Mouse (Mus musculus) brain, adult 2 months (tissue): ENCODE results near the gene Slc16a11.

Source experiments
- DNase-seq: peaks from one replicate; pipeline ENCODE4 v3.0.0; 2011; ENCODE audit warnings: low read depth, low spot score

The Slc16a11 gene

GRCm38 (mm10) chr11:70225798-70226601, 13.4 kb downstream of the Slc16a11 start:
- DNase-seq = no peak

DNA sequence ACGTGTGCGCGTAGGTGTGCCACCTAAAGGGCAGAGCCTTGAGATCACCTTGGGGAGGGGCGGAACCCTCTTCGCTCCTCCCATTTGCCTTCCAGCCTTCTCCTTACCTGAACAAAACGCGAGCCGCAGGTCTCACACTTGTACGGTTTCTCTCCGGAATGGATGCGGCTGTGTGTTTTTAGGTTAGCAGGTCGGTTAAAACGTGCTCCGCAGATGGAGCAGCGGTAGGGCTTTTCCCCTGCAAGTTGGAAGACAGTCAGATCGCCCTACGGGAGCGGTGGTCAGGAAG, 14.0 kb downstream of the Slc16a11 start:
- DNase-seq = no peak

DNA sequence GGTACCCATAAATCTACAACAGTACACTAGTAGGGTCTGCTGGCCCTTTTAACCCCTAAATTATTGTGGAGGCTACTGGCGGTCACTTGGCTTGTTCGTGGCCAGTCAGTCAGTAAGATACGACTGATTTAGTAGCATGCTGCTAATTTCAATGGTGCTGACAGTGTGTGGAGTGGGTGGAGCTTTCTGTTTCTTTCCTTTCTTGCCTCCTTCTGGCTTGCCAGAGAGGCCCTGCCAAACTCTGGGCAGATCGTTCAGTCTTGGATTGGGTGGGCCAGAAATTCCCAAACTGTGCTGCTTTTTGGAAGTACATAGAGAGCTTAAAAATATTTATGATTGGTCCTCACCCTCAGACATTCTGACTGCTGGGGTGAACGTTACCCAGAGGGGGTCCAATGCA, 14.6 kb downstream of the Slc16a11 start:
- DNase-seq = peak; percentile 74

- no peak for DNase-seq
Observed at GRCm38 (mm10) chr11:70227661-70228245, 15.2 kb downstream of the Slc16a11 start.

DNA sequence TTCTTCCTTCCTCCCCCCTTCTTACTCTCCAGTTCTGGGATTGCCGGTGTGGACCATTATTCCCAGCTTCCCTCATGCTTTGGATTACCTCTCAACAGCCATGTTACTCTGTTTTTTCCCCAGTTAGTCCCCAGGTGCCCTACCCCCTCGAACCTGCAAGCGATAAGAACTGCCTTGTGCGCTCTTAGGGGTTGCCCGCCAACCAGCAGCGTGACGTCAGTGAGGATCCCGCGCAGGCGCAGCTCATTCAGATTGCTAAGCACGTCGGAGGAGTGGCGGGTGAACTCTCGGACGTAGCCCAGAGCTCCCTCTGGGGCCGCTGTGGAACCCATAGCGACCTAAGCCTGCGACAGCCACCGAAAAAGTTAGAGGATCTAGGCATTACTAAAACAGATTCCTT, 16.3 kb downstream of the Slc16a11 start:
- DNase-seq = peak; percentile 92

DNA sequence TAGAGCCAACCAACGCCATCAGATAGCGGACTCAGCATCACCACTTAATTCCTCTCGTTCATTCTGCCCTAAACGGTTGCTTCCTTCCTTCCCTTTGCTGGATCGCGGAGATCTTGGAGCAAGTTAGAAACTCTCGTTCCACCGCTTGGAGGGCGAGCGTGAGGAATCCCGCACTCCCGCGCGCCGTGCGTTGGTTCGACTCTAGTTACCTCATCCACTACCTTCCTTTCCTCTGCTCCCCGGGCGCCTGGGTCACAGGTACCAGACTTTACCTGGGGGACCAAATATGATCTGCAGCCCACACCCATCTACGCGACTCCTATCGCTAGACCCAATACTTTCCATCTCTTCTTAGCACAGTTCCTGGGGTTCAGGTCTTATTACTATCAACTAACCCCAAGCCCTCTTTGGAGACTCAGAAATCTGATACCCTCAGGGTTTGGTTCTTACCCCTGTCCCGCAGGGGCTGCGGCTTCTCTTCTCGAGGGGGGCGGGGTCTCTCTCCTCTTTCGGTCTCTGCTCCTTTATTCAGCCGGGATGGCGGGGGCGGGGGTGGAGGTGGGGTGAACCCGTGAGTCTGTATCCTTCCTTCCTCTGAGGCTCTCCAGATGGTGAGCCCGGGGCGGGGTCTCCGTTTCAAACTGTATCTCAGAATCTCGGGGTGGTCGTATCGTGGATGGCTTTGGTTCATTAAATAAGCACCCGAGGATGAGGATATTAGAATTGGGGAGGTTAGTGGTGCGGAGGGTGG, 16.9 kb downstream of the Slc16a11 start, which contains the start of gene Bcl6b:
Bcl6b (minus strand) TSS at position 539 of the 751 bp plus-strand sequence.
- no peak for DNase-seq

DNA sequence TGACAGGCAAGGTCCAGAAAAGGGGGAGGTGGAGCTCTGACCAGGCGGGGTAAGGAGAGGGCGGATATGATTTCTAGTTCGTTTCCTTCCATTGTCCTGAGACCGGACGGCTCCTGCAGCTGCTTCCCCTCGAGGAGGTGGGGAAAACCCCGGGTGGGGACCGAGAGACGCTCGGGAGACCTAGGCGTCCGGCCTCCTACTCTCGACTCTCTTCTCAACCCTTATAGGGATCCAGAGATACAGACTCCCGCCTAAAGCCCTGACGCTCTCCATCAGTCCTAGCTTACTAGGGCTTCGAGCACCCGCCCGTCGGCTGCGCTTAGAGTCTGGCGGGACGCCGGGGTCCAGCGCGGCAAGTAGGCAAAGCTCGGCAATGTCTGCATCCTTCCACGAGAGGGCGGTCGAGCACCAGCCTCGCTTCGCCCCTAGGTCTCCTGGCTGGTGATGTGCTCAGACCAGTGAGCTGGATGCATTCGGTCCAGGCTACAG, 17.7 kb downstream of the Slc16a11 start:
- peak; percentile 88 for DNase-seq

DNA sequence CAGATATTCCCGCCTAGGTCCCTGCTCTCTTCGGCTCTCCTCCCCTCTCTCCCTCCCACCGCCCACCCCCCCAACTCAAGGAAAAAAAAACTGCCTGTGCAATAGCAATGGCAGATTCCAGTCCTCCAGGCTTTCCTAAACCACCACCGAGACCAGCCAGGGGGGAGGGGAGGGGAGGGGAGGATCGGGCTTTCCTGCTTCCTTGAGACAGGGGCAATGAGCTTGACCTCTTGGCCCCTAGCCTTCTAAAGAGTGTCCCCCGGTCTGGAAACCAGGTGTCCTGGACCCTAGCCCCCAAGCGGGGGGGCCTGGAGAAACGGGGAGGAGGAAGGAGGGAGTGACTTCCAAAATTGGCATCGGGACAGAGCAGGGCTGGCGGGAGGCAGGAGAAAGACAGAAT, 20.0 kb downstream of the Slc16a11 start:
- peak; percentile 75 for DNase-seq

- DNase-seq = no peak
Observed at GRCm38 (mm10) chr11:70233016-70233415, 20.5 kb downstream of the Slc16a11 start.

- DNase-seq = no peak
Observed at GRCm38 (mm10) chr11:70234037-70234436, 21.5 kb downstream of the Slc16a11 start.

DNA sequence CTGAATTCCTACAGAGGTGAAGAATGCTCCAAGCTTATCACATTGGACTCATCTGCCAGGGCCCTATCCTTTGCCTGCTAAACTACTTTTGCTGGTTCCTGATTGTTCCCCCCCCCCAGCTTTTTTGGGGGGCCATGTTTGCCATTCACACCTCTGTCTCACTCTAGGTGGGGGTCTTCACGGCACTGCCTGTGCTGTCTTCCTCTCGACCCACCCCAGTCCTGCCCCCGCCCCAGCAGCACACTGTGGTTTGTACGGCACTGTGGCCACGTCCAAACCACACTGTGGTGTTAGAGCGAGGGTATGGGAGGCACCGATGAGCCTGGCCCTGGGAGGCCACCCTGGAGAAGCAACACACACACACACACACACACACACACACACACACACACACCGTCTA, 21.9 kb downstream of the Slc16a11 start:
- DNase-seq = no peak

GRCm38 (mm10) chr11:70235254-70235900, 22.8 kb downstream of the Slc16a11 start:
- DNase-seq = no peak

DNA sequence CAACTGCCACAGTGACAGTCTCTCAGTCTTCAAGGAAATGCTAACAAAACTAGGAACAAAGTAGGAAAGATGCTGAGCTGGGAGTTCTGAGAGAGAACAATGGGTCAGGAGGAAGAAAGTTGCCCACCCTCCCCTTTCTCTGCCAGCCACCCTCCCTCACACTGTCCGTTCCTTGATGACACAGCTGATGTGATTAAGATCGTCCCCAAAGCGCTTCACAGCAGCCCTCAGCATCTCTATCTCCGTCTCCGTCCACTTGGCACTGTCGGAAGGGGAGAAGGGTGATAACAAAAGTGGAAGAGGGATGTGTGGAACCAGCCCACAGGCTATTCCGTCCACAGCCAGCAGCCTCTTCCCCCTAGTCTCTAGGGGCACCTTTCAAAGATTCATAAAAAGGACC, 24.2 kb downstream of the Slc16a11 start:
- DNase-seq = no peak

GRCm38 (mm10) chr11:70237457-70238167, 25.1 kb downstream of the Slc16a11 start, which contains the start of gene 0610010K14Rik:
0610010K14Rik (minus strand) TSS chr11:70237914.
- DNase-seq = peak; percentile 99

DNA sequence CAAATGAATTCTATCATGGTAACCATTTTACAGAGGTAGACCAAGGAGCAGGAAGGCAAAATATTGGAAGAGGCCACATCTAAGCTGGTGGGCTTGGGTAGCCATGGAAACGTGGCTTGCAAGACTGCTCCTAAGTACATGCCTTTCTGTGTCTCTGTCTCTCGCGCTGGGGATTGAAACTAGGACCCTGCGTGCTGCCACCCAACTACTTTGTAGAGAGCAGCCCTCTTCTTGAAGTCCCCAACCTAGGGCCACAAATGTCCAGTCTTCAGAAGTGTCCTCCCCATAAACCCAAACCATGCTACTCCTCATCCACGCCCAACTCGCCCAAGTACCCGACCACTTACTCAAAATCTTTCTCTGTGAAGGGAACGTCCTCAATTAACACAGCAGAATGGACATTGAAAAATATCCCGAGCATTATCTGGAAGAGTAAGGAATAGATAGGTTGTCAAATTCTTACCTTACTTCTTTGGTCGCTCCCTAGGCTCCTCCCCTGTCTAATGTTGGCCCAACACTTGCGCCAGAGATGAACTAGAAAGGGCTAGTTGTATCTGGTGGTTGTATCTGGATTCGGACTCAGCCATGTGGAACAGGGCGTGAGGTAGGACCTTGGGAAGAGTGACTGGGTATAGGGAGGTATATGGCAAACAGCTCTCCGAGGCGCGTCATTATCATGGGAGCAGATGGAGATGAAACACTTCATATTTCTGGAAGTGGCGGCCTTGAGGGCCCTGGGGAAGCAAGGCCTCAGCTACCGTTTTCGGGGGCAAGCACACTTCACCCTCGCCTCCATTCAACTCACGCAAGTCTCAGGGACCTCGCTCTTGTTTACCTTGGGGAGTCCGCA, 26.3 kb downstream of the Slc16a11 start:
- peak; percentile 56 for DNase-seq

- DNase-seq = peak; percentile 96
Observed at GRCm38 (mm10) chr11:70239541-70240279, 27.2 kb downstream of the Slc16a11 start, which contains the start of the genes Gm21988 and Rnasek. Gm21988 (minus strand) TSS chr11:70239830. Rnasek (minus strand) TSS chr11:70239842.

DNA sequence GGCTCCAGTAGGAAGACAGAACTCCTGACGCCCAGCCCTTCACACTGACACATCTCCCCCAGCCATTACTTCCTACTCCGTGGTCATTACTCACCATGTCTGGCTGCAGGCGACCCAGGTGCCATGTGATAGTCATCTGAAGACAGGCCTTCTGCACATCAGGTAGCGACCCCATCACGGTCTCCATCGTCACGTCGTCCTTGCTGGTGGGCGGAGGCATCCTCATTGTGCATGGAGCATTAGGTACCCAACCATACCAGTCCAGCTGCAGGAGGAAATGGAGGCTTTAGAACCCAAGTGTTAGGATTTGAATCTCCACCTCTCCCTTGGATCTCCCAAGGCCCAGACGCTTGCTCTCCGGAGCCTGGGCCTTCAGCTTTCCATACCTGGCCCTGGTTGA, 30.0 kb downstream of the Slc16a11 start:
- DNase-seq = no peak

DNA sequence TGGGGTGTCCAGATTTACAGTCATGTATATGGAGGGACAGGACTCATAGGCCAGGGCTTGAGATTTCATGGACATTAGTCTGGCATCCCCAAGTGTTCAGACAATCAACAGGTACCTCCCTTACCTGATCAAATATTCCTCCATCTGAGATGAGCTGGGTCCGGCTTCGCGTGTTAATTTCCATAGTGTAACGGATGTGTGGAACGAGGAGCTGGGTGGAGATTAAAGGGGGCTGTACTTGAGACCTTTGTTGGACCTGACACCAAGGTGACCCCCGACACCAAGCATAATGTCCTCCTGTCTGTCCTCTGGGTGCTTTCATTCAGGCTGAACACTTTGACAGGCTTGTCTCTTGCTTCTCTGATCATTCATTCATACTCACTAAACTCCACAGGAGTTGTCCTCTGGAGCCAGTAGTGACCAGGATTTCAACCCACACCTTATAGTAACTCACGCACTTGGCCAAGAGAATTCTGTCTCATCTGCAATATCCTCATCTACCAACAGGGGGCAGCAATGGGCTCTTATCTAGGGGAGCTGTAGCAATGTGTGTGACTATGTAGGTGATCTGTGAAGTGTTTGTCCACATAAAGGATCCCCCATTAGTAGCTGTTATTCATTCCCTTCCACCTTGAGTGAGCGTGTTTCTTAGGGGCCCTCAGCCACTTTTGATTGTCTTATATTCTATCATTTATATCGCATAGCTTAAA, 34.7 kb downstream of the Slc16a11 start:
- peak; percentile 80 for DNase-seq

GRCm38 (mm10) chr11:70250150-70250549, 37.6 kb downstream of the Slc16a11 start:
- no peak for DNase-seq
